Mouse (Mus musculus) heart, adult 2 months (tissue): ENCODE measurements at regions not wholly inside any gene's neighbourhood (a gene's known extent, or its start where the extent isn't known, plus 50 kb on each side); places are given as distances from the start of the nearest gene placed in this dataset.

ENCODE experiments used
- CTCF ChIP-seq: fragments of 200-600 bp; IDR thresholded peaks from 2 replicates; pipeline ENCODE4 v1.8.1; 2022; ENCODE audit warnings: antibody characterized with exemption, mild to moderate bottlenecking, moderate library complexity
- EP300 ChIP-seq: fragments of 200-500 bp; IDR thresholded peaks from 2 replicates; pipeline ENCODE4 v1.6.1; 2011; ENCODE audit warnings: low read depth, low read length, control low read depth; ENCODE audit not compliant: insufficient read depth
- POLR2A ChIP-seq: fragments of 200-500 bp; IDR thresholded peaks from 2 replicates; pipeline ENCODE4 v1.6.1; 2011; ENCODE audit warnings: mild to moderate bottlenecking, low read depth, low read length, control low read depth; ENCODE audit not compliant: insufficient read depth

- TF ChIP-seq POLR2A: no peak
- TF ChIP-seq CTCF: 0 out of 2 replicates have a peak, but pooled peaks have one; percentile 7
- no peak for TF ChIP-seq EP300
Measured at GRCm38 (mm10) chr3:143240545-143241383, 359.0 kb upstream of the Pkn2 start.
